Mouse (Mus musculus) liver, postnatal 0 days (tissue): ENCODE results near the gene Limch1. TPM values are rescaled to one million over a fixed set of nuclear protein-coding genes. Genes with fewer than 3 reads are reported as not detected.

Experiments used
- ATAC-seq: fragments of 200-750 bp; cut with Nextera tagmentation; 2 replicates; pipeline ENCODE4 v1.8.0; 2017; ENCODE audit warnings: mild to moderate bottlenecking, moderate library complexity
- DNase-seq: peaks from one replicate; pipeline ENCODE4 v3.0.0-alpha.2; 2016
- H3K27ac ChIP-seq: fragments of 300-500 bp; sonication (generic); 2 replicates; pipeline ENCODE4 v1.5.1; 2014; ENCODE audit warnings: antibody characterized with exemption, moderate library complexity, mild to moderate bottlenecking, low read depth
- H3K27me3 ChIP-seq: fragments of 300-500 bp; sonication (generic); 2 replicates; pipeline ENCODE4 v1.6.1; 2014; ENCODE audit warnings: low read length, control low read depth, mixed read lengths; ENCODE audit not compliant: insufficient read depth
- H3K36me3 ChIP-seq: fragments of 300-500 bp; sonication (generic); replicated peaks from 2 replicates; pipeline ENCODE4 v1.6.1; 2014; ENCODE audit warnings: mild to moderate bottlenecking, control low read depth, low read length, moderate library complexity, mixed read lengths; ENCODE audit not compliant: insufficient read depth
- H3K4me1 ChIP-seq: fragments of 300-500 bp; sonication (generic); 2 replicates; pipeline ENCODE4 v1.6.1; 2014; ENCODE audit warnings: antibody characterized with exemption, mild to moderate bottlenecking, control low read depth; ENCODE audit not compliant: insufficient read depth
- H3K4me2 ChIP-seq: fragments of 300-500 bp; sonication (generic); 2 replicates; pipeline ENCODE4 v1.6.1; 2014; ENCODE audit warnings: low read depth, mild to moderate bottlenecking, low read length, moderate library complexity, mixed read lengths
- H3K4me3 ChIP-seq: fragments of 300-500 bp; sonication (generic); 2 replicates; pipeline ENCODE4 v1.5.1; 2014; ENCODE audit warnings: low read depth, low read length
- H3K9ac ChIP-seq: fragments of 300-500 bp; sonication (generic); replicated peaks from 2 replicates; pipeline ENCODE4 v1.6.1; 2014; ENCODE audit warnings: mild to moderate bottlenecking, moderate library complexity
- H3K9me3 ChIP-seq: fragments of 300-500 bp; sonication (generic); 2 replicates; pipeline ENCODE4 v1.6.1; 2016; ENCODE audit warnings: mild to moderate bottlenecking, control low read depth, low read length, mixed read lengths
- CTCF ChIP-seq: sonication (generic); IDR thresholded peaks from 2 replicates; pipeline ENCODE4 v1.5.1; 2016; ENCODE audit warnings: antibody characterized with exemption, low read depth
- EP300 ChIP-seq: IDR thresholded peaks from 2 replicates; pipeline ENCODE4 v1.6.1; 2016; ENCODE audit warnings: antibody characterized with exemption, low read depth, mild to moderate bottlenecking
- WGBS: fragments of 180-500 bp; shearing (Covaris S2); extraction: QIAGEN DNeasy Blood & Tissue Kit; methylation state at CpG from one replicate; pipeline ENCODE4 v1.1.7; 2014; ENCODE audit not compliant: insufficient replicate concordance; 5-methylcytosine and 5-hydroxymethylcytosine counted together
- polyA plus RNA-seq: library from polyadenylated mRNA; unstranded; fragments of >200 nt; fragmentation: Nextera tagmentation; extraction: Ambion mirVana; gene quantifications from 2 replicates; pipeline ENCODE4 v1.2.1, GENCODE M21; 2015

The Limch1 gene
- polyA plus RNA-seq, 1 experiment from 2014 or later, result 1.6 TPM

- no peaks in the 10 kb centered on the region for H3K9me3 ChIP-seq
- no peak for DNase-seq
- H3K4me2 ChIP-seq, result no peak overlapping the region
- H3K36me3 ChIP-seq, result no peaks in the 10 kb centered on the region
- no peak overlapping the region for H3K9ac ChIP-seq
- WGBS, result 36% methylated on average over 1 of the region's 1 CpGs
- no peak overlapping the region for H3K4me3 ChIP-seq
- no peaks in the 10 kb centered on the region for H3K27me3 ChIP-seq
- no peak overlapping the region for H3K27ac ChIP-seq
- H3K4me1 ChIP-seq, result no peaks in the 10 kb centered on the region
- ATAC-seq, result no peak
- TF ChIP-seq EP300 (no peak), CTCF (no peak)
Measured at GRCm38 (mm10) chr5:66785995-66786620, 40.5 kb downstream of the Limch1 start.

- WGBS, result 41% methylated on average over 8 of the region's 8 CpGs
- no peaks in the 10 kb centered on the region for H3K36me3 ChIP-seq
- no peaks in the 10 kb centered on the region for H3K27me3 ChIP-seq
- TF ChIP-seq EP300 (no peak), CTCF (no peak)
- no peak for DNase-seq
- H3K4me3 ChIP-seq, result no peak overlapping the region
- no peak overlapping the region for H3K27ac ChIP-seq
- ATAC-seq, result no peak
- no peak overlapping the region for H3K4me2 ChIP-seq
- H3K9me3 ChIP-seq, result no peaks in the 10 kb centered on the region
- H3K4me1 ChIP-seq, result no peaks in the 10 kb centered on the region
- H3K9ac ChIP-seq, result no peak overlapping the region
Measured at GRCm38 (mm10) chr5:66786621-66787061, 41.0 kb downstream of the Limch1 start.

- no peak overlapping the region for H3K4me2 ChIP-seq
- ATAC-seq (no peak), DNase-seq (no peak)
- no peak overlapping the region for H3K27ac ChIP-seq
- H3K9ac ChIP-seq, result no peak overlapping the region
- WGBS, result 73% methylated on average over 3 of the region's 3 CpGs
- TF ChIP-seq CTCF (no peak), EP300 (no peak)
- no peaks in the 10 kb centered on the region for H3K4me1 ChIP-seq
- no peak overlapping the region for H3K4me3 ChIP-seq
- H3K9me3 ChIP-seq, result no peaks in the 10 kb centered on the region
- H3K36me3 ChIP-seq, result no peaks in the 10 kb centered on the region
- H3K27me3 ChIP-seq, result 0 out of 2 replicates have a peak, but pooled peaks cover 6% of the 10 kb centered on the region
Measured at GRCm38 (mm10) chr5:66789041-66789440, 43.4 kb downstream of the Limch1 start.

- 69% methylated on average over 6 of the region's 6 CpGs for WGBS
- no peaks in the 10 kb centered on the region for H3K9me3 ChIP-seq
- H3K27me3 ChIP-seq, result 0 out of 2 replicates have a peak, but pooled peaks cover 6% of the 10 kb centered on the region
- H3K4me1 ChIP-seq, result no peaks in the 10 kb centered on the region
- TF ChIP-seq CTCF (no peak), EP300 (no peak)
- no peaks in the 10 kb centered on the region for H3K36me3 ChIP-seq
- H3K27ac ChIP-seq, result no peak overlapping the region
- no peak for ATAC-seq
- DNase-seq, result no peak
- H3K4me3 ChIP-seq, result no peak overlapping the region
- H3K4me2 ChIP-seq, result no peak overlapping the region
- no peak overlapping the region for H3K9ac ChIP-seq
Measured at GRCm38 (mm10) chr5:66791161-66791560, 45.5 kb downstream of the Limch1 start.

GRCm38 (mm10) chr5:66793251-66793650, 47.6 kb downstream of the Limch1 start:
- no peak overlapping the region for H3K27ac ChIP-seq
- H3K4me3 ChIP-seq, result no peak overlapping the region
- H3K4me2 ChIP-seq, result no peak overlapping the region
- 0 out of 2 replicates have a peak, but pooled peaks cover 6% of the 10 kb centered on the region for H3K27me3 ChIP-seq
- peaks cover 5% of the 10 kb centered on the region for H3K4me1 ChIP-seq
- TF ChIP-seq EP300 (no peak), CTCF (no peak)
- DNase-seq (no peak), ATAC-seq (no peak)
- H3K9me3 ChIP-seq, result no peaks in the 10 kb centered on the region
- no peak overlapping the region for H3K9ac ChIP-seq
- H3K36me3 ChIP-seq, result no peaks in the 10 kb centered on the region
- WGBS, result 82% methylated on average over 3 of the region's 3 CpGs

- 37% methylated on average over 6 of the region's 6 CpGs for WGBS
- no peaks in the 10 kb centered on the region for H3K36me3 ChIP-seq
- no peak for ATAC-seq
- no peak for DNase-seq
- H3K9me3 ChIP-seq, result no peaks in the 10 kb centered on the region
- no peak overlapping the region for H3K4me2 ChIP-seq
- peaks cover 18% of the 10 kb centered on the region for H3K4me1 ChIP-seq
- H3K27me3 ChIP-seq, result 0 out of 2 replicates have a peak, but pooled peaks cover 10% of the 10 kb centered on the region
- H3K27ac ChIP-seq, result no peak overlapping the region
- no peak overlapping the region for H3K9ac ChIP-seq
- no peak overlapping the region for H3K4me3 ChIP-seq
- TF ChIP-seq CTCF, result no peak
- no peak for TF ChIP-seq EP300
Measured at GRCm38 (mm10) chr5:66797326-66797725, 51.7 kb downstream of the Limch1 start.

GRCm38 (mm10) chr5:66798135-66798534, 52.5 kb downstream of the Limch1 start:
- 60% methylated on average over 3 of the region's 3 CpGs for WGBS
- no peaks in the 10 kb centered on the region for H3K36me3 ChIP-seq
- H3K27ac ChIP-seq, result no peak overlapping the region
- no peak for ATAC-seq
- 0 out of 2 replicates have a peak, but pooled peaks cover 8% of the 10 kb centered on the region for H3K27me3 ChIP-seq
- no peak overlapping the region for H3K4me3 ChIP-seq
- no peak for DNase-seq
- no peak overlapping the region for H3K9ac ChIP-seq
- H3K4me1 ChIP-seq, result peaks cover 18% of the 10 kb centered on the region
- no peaks in the 10 kb centered on the region for H3K9me3 ChIP-seq
- no peak for TF ChIP-seq EP300
- no peak for TF ChIP-seq CTCF
- H3K4me2 ChIP-seq, result no peak overlapping the region
